ENCODE assay signal across 8 mouse cellular contexts in genomic region chr11:102188980-102189379, GRCm38 (mm10). TPM values are rescaled to one million over a fixed set of nuclear protein-coding genes. Genes with fewer than 3 reads are reported as not detected.
A peak's percentile ranks its signal among the peaks of the same experiment; 100 is the strongest.
DNase-seq lines count a peak whose midpoint lies in the region; ATAC-seq and TF ChIP-seq lines count a peak whose summit lies in the region.

No protein-coding gene starts in this region.

- H3K27me3 ChIP-seq in heart, embryonic 11.5 days (ENCODE audit: control insufficient read depth, insufficient read depth, low read length): no peaks in the 10 kb centered on the region
- H3K27me3 ChIP-seq in ES-Bruce4 (ENCODE audit: control insufficient read depth, insufficient read depth, low read length, poor library complexity, severe bottlenecking): no peaks in the 10 kb centered on the region
- H3K27me3 ChIP-seq in forebrain, postnatal 0 days (ENCODE audit: insufficient read depth, low read length): no peaks in the 10 kb centered on the region

- DNase-seq in heart, adult 9 months (ENCODE audit: low spot score in 2 of 2): no peak
- DNase-seq in forebrain, postnatal 0 days: no peak
- no peak for DNase-seq in right cerebral cortex, adult 18-20 months
- DNase-seq in cerebellum, postnatal 25 days: no peak

- WGBS in heart, embryonic 11.5 days (ENCODE audit: insufficient replicate concordance): 64% methylated on average over 6 of the region's 6 CpGs
- 64% methylated on average over 6 of the region's 6 CpGs for WGBS in forebrain, postnatal 0 days
- WGBS in macrophage (ENCODE audit: missing documents): 57% methylated on average over 6 of the region's 6 CpGs

- peak overlapping the region; percentile 72 for H3K9ac ChIP-seq in heart, embryonic 11.5 days (ENCODE audit: low read depth, low read length)
- H3K9ac ChIP-seq in ES-Bruce4 (ENCODE audit: low read depth, poor library complexity, severe bottlenecking): peak overlapping the region; percentile 68
- H3K9ac ChIP-seq in forebrain, postnatal 0 days: peak overlapping the region; percentile 69

- TF ChIP-seq CTCF in ES-Bruce4 (IDR thresholded peaks at IDR 0.05; ENCODE audit: low read depth, low read length): no peak
- no peak for TF ChIP-seq CTCF in forebrain, postnatal 0 days (IDR thresholded peaks at IDR 0.05; ENCODE audit: low read depth)

- H3K36me3 ChIP-seq in heart, embryonic 11.5 days (ENCODE audit: control insufficient read depth, insufficient read depth, low read length): peaks cover 3% of the 10 kb centered on the region; the same call in 1 of the 2 replicates
- H3K36me3 ChIP-seq in ES-Bruce4 (ENCODE audit: control insufficient read depth, insufficient read depth, low read length, poor library complexity, severe bottlenecking) (0 out of 2 replicates have a peak, but pooled peaks cover 5% of the 10 kb centered on the region), macrophage (ENCODE audit: inconsistent target) (peaks cover 6% of the 10 kb centered on the region; the same call in 1 of the 2 replicates)
- peaks cover 12% of the 10 kb centered on the region for H3K36me3 ChIP-seq in forebrain, postnatal 0 days (ENCODE audit: insufficient read depth)

- H3K27ac ChIP-seq in heart, embryonic 11.5 days (ENCODE audit: low read depth, low read length): no peak overlapping the region
- peak overlapping the region; percentile 15; the same call in 1 of the 2 replicates for H3K27ac ChIP-seq in ES-Bruce4 (ENCODE audit: insufficient read depth, low read length)
- H3K27ac ChIP-seq in forebrain, postnatal 0 days (ENCODE audit: low read depth, low read length): peak overlapping the region; percentile 70; the same call in 1 of the 2 replicates
- peak overlapping the region; percentile 50 for H3K27ac ChIP-seq in macrophage

- peaks cover 14% of the 10 kb centered on the region for H3K4me1 ChIP-seq in heart, embryonic 11.5 days (ENCODE audit: control insufficient read depth, insufficient read depth, low read length)
- no peaks in the 10 kb centered on the region for H3K4me1 ChIP-seq in ES-Bruce4 (ENCODE audit: control insufficient read depth, insufficient read depth, low read length)
- peaks cover 21% of the 10 kb centered on the region for H3K4me1 ChIP-seq in forebrain, postnatal 0 days (ENCODE audit: insufficient read depth)

- peak overlapping the region; percentile 61 for H3K4me3 ChIP-seq in heart, embryonic 11.5 days (ENCODE audit: low read depth, low read length)
- H3K4me3 ChIP-seq in ES-Bruce4 (ENCODE audit: low read depth, low read length) (peak overlapping the region; percentile 46), macrophage (ENCODE audit: inconsistent target) (peak overlapping the region; percentile 92)
- peak overlapping the region; percentile 59 for H3K4me3 ChIP-seq in forebrain, postnatal 0 days (ENCODE audit: low read depth, low read length)

- no peak for TF ChIP-seq EP300 in ES-Bruce4 (IDR thresholded peaks at IDR 0.05; ENCODE audit: insufficient read depth, low read depth, low read length)

- peaks cover 8% of the 10 kb centered on the region for H3K79me2 ChIP-seq in macrophage (ENCODE audit: inconsistent target)

- no peak for ATAC-seq in heart, embryonic 11.5 days (replicated peaks; ENCODE audit: insufficient number of reproducible peaks, low FRiP score, low TSS enrichment)
- no peak for ATAC-seq in forebrain, postnatal 0 days
- ATAC-seq in cerebellum, adult (ENCODE audit: insufficient number of reproducible peaks, low FRiP score, low TSS enrichment): no peak

- no peak for TF ChIP-seq POLR2A in ES-Bruce4 (IDR thresholded peaks at IDR 0.05; ENCODE audit: insufficient read depth, low read length)

- H3K4me2 ChIP-seq in heart, embryonic 11.5 days: peak overlapping the region; percentile 76
- peak overlapping the region; percentile 86 for H3K4me2 ChIP-seq in forebrain, postnatal 0 days (ENCODE audit: low read depth)

- H3K9me3 ChIP-seq in heart, embryonic 11.5 days (replicated peaks; ENCODE audit: control insufficient read depth, low read length): no peaks in the 10 kb centered on the region
- no peaks in the 10 kb centered on the region for H3K9me3 ChIP-seq in ES-Bruce4 (replicated peaks; ENCODE audit: control insufficient read depth, insufficient read depth, low read length, poor library complexity, severe bottlenecking)
- no peaks in the 10 kb centered on the region for H3K9me3 ChIP-seq in forebrain, postnatal 0 days (ENCODE audit: low read length)

RNA-seq across cellular contexts. Expression of gene G6pc3, which starts 0.4 kb away (rescaled TPM):
- 27.9 and 28.7 TPM in 2 replicates for polyA plus RNA-seq in heart, embryonic 11.5 days (2014; fragmentation: Nextera tagmentation; extraction: Ambion mirVana)
- polyA plus RNA-seq in ES-Bruce4 (2011; ENCODE audit: insufficient read depth, insufficient read length, low read depth, missing spikeins): 33.0 and 33.6 TPM in 2 replicates
- 27.3 and 32.1 TPM in 2 replicates for total RNA-seq in forebrain, postnatal 0 days (2014; rRNA removed)
- polyA plus RNA-seq in forebrain, postnatal 0 days (2015; fragmentation: Nextera tagmentation; extraction: Ambion mirVana): 27.4 and 32.0 TPM in 2 replicates
- 10 to 100 TPM in 22 of 26 experiments, 1 to 10 TPM in 4; 6.7 to 33.0 (median 16.8) TPM for total RNA-seq in macrophage (2018; cell fraction: chromatin; rRNA removed)
- 10 to 100 TPM; 14.9 to 31.6 (median 22.0) TPM for total RNA-seq in macrophage (2018; cell fraction: cytosol; rRNA removed)
- 10 to 100 TPM; 11.6 to 41.7 (median 24.0) TPM for total RNA-seq in macrophage (2018; cell fraction: nucleus; rRNA removed)
- polyA plus RNA-seq in macrophage (2018): 17.7 to 29.9 TPM (median 27.6 TPM) in 3 replicates

RNA-seq across cellular contexts. Expression of gene Lsm12, which starts 3.9 kb away (rescaled TPM):
- 61.3 and 64.3 TPM in 2 replicates for polyA plus RNA-seq in heart, embryonic 11.5 days (2014; fragmentation: Nextera tagmentation; extraction: Ambion mirVana)
- 137 and 146 TPM in 2 replicates for polyA plus RNA-seq in ES-Bruce4 (2011; ENCODE audit: insufficient read depth, insufficient read length, low read depth, missing spikeins)
- total RNA-seq in forebrain, postnatal 0 days (2014; rRNA removed): 76.7 and 86.4 TPM in 2 replicates
- 145 and 154 TPM in 2 replicates for polyA plus RNA-seq in forebrain, postnatal 0 days (2015; fragmentation: Nextera tagmentation; extraction: Ambion mirVana)
- total RNA-seq in macrophage (2018; cell fraction: chromatin; rRNA removed): 10 to 100 TPM in 18 of 26 experiments, 1 to 10 TPM in 8; 3.7 to 22.1 (median 11.9) TPM
- total RNA-seq in macrophage (2018; cell fraction: cytosol; rRNA removed): 10 to 100 TPM; 40.2 to 65.6 (median 52.9) TPM
- total RNA-seq in macrophage (2018; cell fraction: nucleus; rRNA removed): 10 to 100 TPM; 12.0 to 52.2 (median 25.1) TPM
- 28.1 to 59.1 TPM (median 48.0 TPM) in 3 replicates for polyA plus RNA-seq in macrophage (2018)

RNA-seq across cellular contexts. Expression of gene Tmem101, which starts 32.8 kb away (rescaled TPM):
- 31.2 and 36.3 TPM in 2 replicates for polyA plus RNA-seq in heart, embryonic 11.5 days (2014; fragmentation: Nextera tagmentation; extraction: Ambion mirVana)
- polyA plus RNA-seq in ES-Bruce4 (2011; ENCODE audit: insufficient read depth, insufficient read length, low read depth, missing spikeins) (22.3 and 24.5 TPM in 2 replicates), macrophage (2018) (4.6 to 11.0 TPM (median 10.6 TPM) in 3 replicates)
- 42.1 and 44.4 TPM in 2 replicates for total RNA-seq in forebrain, postnatal 0 days (2014; rRNA removed)
- polyA plus RNA-seq in forebrain, postnatal 0 days (2015; fragmentation: Nextera tagmentation; extraction: Ambion mirVana): 34.1 and 38.2 TPM in 2 replicates
- total RNA-seq in macrophage (2018; cell fraction: chromatin; rRNA removed): 10 to 100 TPM in 4 of 26 experiments, 1 to 10 TPM in 19, under 1 TPM in 1, not detected in 2; 0.63 to 16.5 (median 4.4) TPM
- 10 to 100 TPM in 10 of 26 experiments, 1 to 10 TPM in 16; 5.1 to 13.7 (median 8.8) TPM for total RNA-seq in macrophage (2018; cell fraction: cytosol; rRNA removed)
- 10 to 100 TPM in 15 of 26 experiments, 1 to 10 TPM in 11; 5.1 to 20.0 (median 10.4) TPM for total RNA-seq in macrophage (2018; cell fraction: nucleus; rRNA removed)

RNA-seq across cellular contexts. Expression of gene Hdac5, which starts 41.0 kb away (rescaled TPM):
- polyA plus RNA-seq in heart, embryonic 11.5 days (2014; fragmentation: Nextera tagmentation; extraction: Ambion mirVana): 42.8 and 45.3 TPM in 2 replicates
- polyA plus RNA-seq in ES-Bruce4 (2011; ENCODE audit: insufficient read depth, insufficient read length, low read depth, missing spikeins): 41.2 and 42.4 TPM in 2 replicates
- total RNA-seq in forebrain, postnatal 0 days (2014; rRNA removed): 170 and 209 TPM in 2 replicates
- 67.1 and 69.4 TPM in 2 replicates for polyA plus RNA-seq in forebrain, postnatal 0 days (2015; fragmentation: Nextera tagmentation; extraction: Ambion mirVana)
- 100 to 1,000 TPM in 13 of 26 experiments, 10 to 100 TPM in 13; 10.5 to 341 (median 94.0) TPM for total RNA-seq in macrophage (2018; cell fraction: chromatin; rRNA removed)
- total RNA-seq in macrophage (2018; cell fraction: cytosol; rRNA removed): 10 to 100 TPM; 24.5 to 71.8 (median 47.2) TPM
- 100 to 1,000 TPM in 7 of 26 experiments, 10 to 100 TPM in 19; 11.4 to 146 (median 63.2) TPM for total RNA-seq in macrophage (2018; cell fraction: nucleus; rRNA removed)
- polyA plus RNA-seq in macrophage (2018): 31.9 to 58.0 TPM (median 47.9 TPM) in 3 replicates

RNA-seq across cellular contexts. Expression of gene Nags, which starts 43.7 kb away (rescaled TPM):
- polyA plus RNA-seq in heart, embryonic 11.5 days (2014; fragmentation: Nextera tagmentation; extraction: Ambion mirVana): 0.33 TPM in 1 of 2 replicates, not detected in the other
- polyA plus RNA-seq in ES-Bruce4 (2011; ENCODE audit: insufficient read depth, insufficient read length, low read depth, missing spikeins) (0.65 TPM in 1 of 2 replicates, not detected in the other), macrophage (2018) (not detected in 3 replicates)
- 0.14 and 0.15 TPM in 2 replicates for total RNA-seq in forebrain, postnatal 0 days (2014; rRNA removed)
- polyA plus RNA-seq in forebrain, postnatal 0 days (2015; fragmentation: Nextera tagmentation; extraction: Ambion mirVana): 0.28 and 0.35 TPM in 2 replicates
- not detected for total RNA-seq in macrophage (2018; cell fraction: chromatin; rRNA removed)
- not detected for total RNA-seq in macrophage (2018; cell fraction: cytosol; rRNA removed)
- total RNA-seq in macrophage (2018; cell fraction: nucleus; rRNA removed): not detected
